Mouse (Mus musculus) limb, embryonic 12.5 days (tissue): Measurements from ENCODE around the gene Pxylp1. TPM values are rescaled to one million over a fixed set of nuclear protein-coding genes. Genes with fewer than 3 reads are reported as not detected.

Source experiments
- ATAC-seq: fragments of 200-750 bp; cut with Nextera tagmentation; 2 replicates; pipeline ENCODE4 v1.8.0; 2017; ENCODE audit warnings: low read depth, moderate TSS enrichment; ENCODE audit not compliant: insufficient number of reproducible peaks, insufficient read depth, low FRiP score, low TSS enrichment
- H3K27ac ChIP-seq: fragments of 300-500 bp; sonication (generic); 2 replicates; pipeline ENCODE4 v1.5.1; 2016; ENCODE audit warnings: mild to moderate bottlenecking, moderate library complexity
- H3K27me3 ChIP-seq: fragments of 300-500 bp; sonication (generic); 2 replicates; pipeline ENCODE4 v1.6.1; 2016; ENCODE audit warnings: mild to moderate bottlenecking, moderate library complexity
- H3K36me3 ChIP-seq: fragments of 300-500 bp; sonication (generic); 2 replicates; pipeline ENCODE4 v1.6.1; 2016; ENCODE audit warnings: mild to moderate bottlenecking, moderate library complexity
- H3K4me1 ChIP-seq: fragments of 300-500 bp; sonication (generic); replicated peaks from 2 replicates; pipeline ENCODE4 v1.6.1; 2016
- H3K4me2 ChIP-seq: fragments of 300-500 bp; sonication (generic); 2 replicates; pipeline ENCODE4 v1.6.1; 2016; ENCODE audit warnings: mild to moderate bottlenecking, moderate library complexity
- H3K4me3 ChIP-seq: fragments of 300-500 bp; sonication (generic); replicated peaks from 2 replicates; pipeline ENCODE4 v1.5.1; 2016; ENCODE audit warnings: mild to moderate bottlenecking
- H3K9ac ChIP-seq: fragments of 300-500 bp; sonication (generic); replicated peaks from 2 replicates; pipeline ENCODE4 v1.6.1; 2016; ENCODE audit warnings: mild to moderate bottlenecking, moderate library complexity
- H3K9me3 ChIP-seq: fragments of 300-500 bp; sonication (generic); 2 replicates; pipeline ENCODE4 v1.6.1; 2016; ENCODE audit warnings: mild to moderate bottlenecking, moderate library complexity
- WGBS: fragments of 180-500 bp; shearing (Covaris S2); methylation state at CpG from one replicate; pipeline ENCODE4 v1.1.7; 2016; 5-methylcytosine and 5-hydroxymethylcytosine counted together
- polyA plus RNA-seq: library from polyadenylated mRNA; unstranded; fragments of >200 nt; fragmentation: Nextera tagmentation; extraction: Ambion mirVana; gene quantifications from 2 replicates; pipeline ENCODE4 v1.2.1, GENCODE M21; 2016

The Pxylp1 gene
- polyA plus RNA-seq, 1 experiment from 2014 or later, result 21.4 TPM

DNA sequence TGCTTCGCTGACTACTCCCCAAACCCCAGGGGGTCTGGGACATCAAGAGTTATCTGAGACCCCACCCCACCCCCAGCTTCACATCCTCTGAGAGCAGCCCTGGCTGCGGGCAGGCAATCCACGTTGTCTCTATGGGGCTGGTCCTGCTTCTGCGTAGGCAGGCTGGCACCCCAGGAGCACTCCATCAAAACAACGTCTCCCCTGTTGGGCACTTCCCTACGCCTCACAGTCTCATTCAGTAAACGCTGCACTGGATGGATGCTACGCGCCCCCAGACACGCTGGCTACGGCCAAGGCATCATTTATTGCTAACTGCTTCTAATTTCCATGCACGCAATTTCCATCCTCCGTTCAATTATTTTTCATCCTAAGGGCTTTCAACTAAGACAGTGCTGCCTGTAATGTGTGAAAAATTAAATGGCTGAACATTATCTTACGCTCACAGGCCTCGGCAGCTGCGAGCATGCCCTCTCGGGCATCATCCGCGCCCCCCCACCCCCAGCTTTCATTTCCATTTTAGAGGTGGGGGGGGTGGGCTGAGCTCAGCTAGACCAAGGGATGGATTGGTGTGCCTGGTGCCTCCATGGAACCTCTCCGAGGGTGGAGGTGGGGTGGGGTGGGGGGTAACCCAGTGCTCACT is 54.6 kb downstream of the Pxylp1 start:
- WGBS, result 51% methylated on average over 20 of the region's 20 CpGs
- Histone ChIP-seq H3K4me1 (peaks cover 40% of the 10 kb centered on the region), H3K9me3 (0 out of 2 replicates have a peak, but pooled peaks cover 12% of the 10 kb centered on the region), H3K9ac (no peak overlapping the region), H3K36me3 (0 out of 2 replicates have a peak, but pooled peaks cover 4% of the 10 kb centered on the region), H3K4me3 (no peak overlapping the region), H3K27me3 (no peaks in the 10 kb centered on the region; the same call in 1 of the 2 replicates), H3K4me2 (no peak overlapping the region), H3K27ac (no peak overlapping the region)
- no peak for ATAC-seq

DNA sequence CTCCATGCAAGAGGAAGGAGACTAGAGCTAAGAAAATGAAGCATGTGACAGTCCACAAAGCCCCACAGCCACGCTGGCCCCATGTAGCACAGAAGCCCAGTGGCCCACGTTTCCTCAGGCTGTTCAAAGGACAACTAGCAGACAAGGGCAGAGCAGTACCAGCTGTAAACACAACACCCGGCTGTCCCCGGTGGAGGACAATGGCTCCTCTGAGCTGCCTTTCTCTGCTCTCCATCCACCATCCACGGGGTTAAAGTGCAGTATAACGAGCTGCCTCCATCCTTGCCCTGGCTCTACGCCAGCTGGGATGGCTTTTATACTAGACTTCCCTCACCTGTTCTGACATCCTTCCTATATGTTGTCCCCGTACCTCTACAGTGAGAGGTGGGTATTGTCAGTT is 55.5 kb downstream of the Pxylp1 start:
- ATAC-seq, result no peak
- 39% methylated on average over 8 of the region's 8 CpGs for WGBS

GRCm38 (mm10) chr9:96835374-96835921 is 57.0 kb downstream of the Pxylp1 start:
- Histone ChIP-seq H3K4me2 (no peak overlapping the region), H3K36me3 (0 out of 2 replicates have a peak, but pooled peaks cover 4% of the 10 kb centered on the region), H3K27ac (no peak overlapping the region), H3K9me3 (no peaks in the 10 kb centered on the region), H3K27me3 (no peaks in the 10 kb centered on the region; the same call in 1 of the 2 replicates), H3K4me1 (peaks cover 53% of the 10 kb centered on the region), H3K4me3 (no peak overlapping the region), H3K9ac (no peak overlapping the region)
- ATAC-seq, result no peak
- WGBS, result 67% methylated on average over 6 of the region's 6 CpGs

More for the DNA sequence above, 55.5 kb downstream of the Pxylp1 start:
- no peak overlapping the region for H3K4me2 ChIP-seq
- H3K4me3 ChIP-seq, result no peak overlapping the region
- H3K27me3 ChIP-seq, result no peaks in the 10 kb centered on the region; the same call in 1 of the 2 replicates
- no peak overlapping the region; the same call in 1 of the 2 replicates for H3K9ac ChIP-seq
- H3K4me1 ChIP-seq, result peaks cover 49% of the 10 kb centered on the region
- H3K36me3 ChIP-seq, result 0 out of 2 replicates have a peak, but pooled peaks cover 4% of the 10 kb centered on the region
- no peak overlapping the region for H3K27ac ChIP-seq
- H3K9me3 ChIP-seq, result 0 out of 2 replicates have a peak, but pooled peaks cover 7% of the 10 kb centered on the region

DNA sequence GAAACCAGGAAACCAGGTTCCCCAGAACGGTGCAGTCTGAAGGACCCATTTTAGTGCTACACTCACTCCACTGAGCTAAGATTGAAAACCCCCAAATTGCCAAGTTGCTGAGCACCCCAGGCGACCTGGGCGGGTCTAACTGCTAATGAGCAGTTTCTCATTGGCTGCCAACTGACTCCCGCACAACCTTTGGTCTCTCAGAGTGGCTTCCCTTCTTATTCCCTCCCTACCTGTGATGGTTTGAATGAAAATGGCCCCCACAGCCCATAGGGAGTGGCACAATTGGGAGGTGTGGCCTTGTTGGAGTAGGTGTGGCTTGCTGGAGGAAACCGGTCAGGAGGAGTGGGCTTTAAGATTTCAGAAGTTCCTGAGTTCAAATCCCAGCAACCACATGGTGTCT is 58.9 kb downstream of the Pxylp1 start:
- 70% methylated on average over 5 of the region's 5 CpGs for WGBS
- Histone ChIP-seq H3K27me3 (no peaks in the 10 kb centered on the region; the same call in 1 of the 2 replicates), H3K4me2 (no peak overlapping the region), H3K4me3 (no peak overlapping the region), H3K9me3 (no peaks in the 10 kb centered on the region; the same call in 1 of the 2 replicates), H3K4me1 (peaks cover 49% of the 10 kb centered on the region), H3K36me3 (peaks cover 8% of the 10 kb centered on the region; the same call in 1 of the 2 replicates), H3K9ac (no peak overlapping the region), H3K27ac (0 out of 2 replicates have a peak overlapping the region, but pooled peaks have one; percentile 29)
- peak; percentile 17; the same call in 1 of the 2 replicates for ATAC-seq

GRCm38 (mm10) chr9:96832516-96832915 is 60.0 kb downstream of the Pxylp1 start:
- Histone ChIP-seq H3K4me2 (no peak overlapping the region), H3K27ac (peak overlapping the region; percentile 29; the same call in 1 of the 2 replicates), H3K27me3 (no peaks in the 10 kb centered on the region), H3K4me1 (peaks cover 41% of the 10 kb centered on the region), H3K9me3 (no peaks in the 10 kb centered on the region; the same call in 1 of the 2 replicates), H3K4me3 (no peak overlapping the region), H3K36me3 (peaks cover 12% of the 10 kb centered on the region; the same call in 1 of the 2 replicates), H3K9ac (no peak overlapping the region)
- no peak for ATAC-seq
- WGBS, result 70% methylated on average over 4 of the region's 4 CpGs

DNA sequence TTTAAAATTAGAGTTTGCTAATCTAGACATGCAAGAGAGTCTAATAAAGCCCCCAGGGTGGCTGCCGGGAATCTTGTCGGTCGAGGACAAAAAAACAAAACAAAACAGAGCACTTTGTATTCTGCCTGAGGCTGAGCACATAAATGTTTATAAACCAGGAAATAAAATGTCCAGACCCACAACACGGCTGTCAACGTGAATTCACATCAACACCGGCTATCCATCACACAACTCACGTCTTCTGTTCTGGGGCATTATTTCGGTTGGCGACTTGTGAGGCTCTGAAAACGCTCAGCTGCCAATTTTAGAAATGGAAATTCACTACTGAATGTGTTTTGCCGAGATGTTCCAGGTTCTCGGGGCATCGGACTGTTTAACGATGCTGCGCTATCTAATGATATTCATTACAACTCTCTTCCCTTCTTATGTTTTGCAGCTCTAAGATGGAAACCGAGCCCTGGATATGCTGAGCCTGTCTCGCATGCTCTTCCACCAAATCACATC is 61.6 kb downstream of the Pxylp1 start:
- no peaks in the 10 kb centered on the region; the same call in 1 of the 2 replicates for H3K9me3 ChIP-seq
- no peak overlapping the region for H3K27ac ChIP-seq
- H3K4me3 ChIP-seq, result no peak overlapping the region
- no peak overlapping the region for H3K4me2 ChIP-seq
- H3K4me1 ChIP-seq, result peaks cover 30% of the 10 kb centered on the region
- no peak for ATAC-seq
- H3K9ac ChIP-seq, result no peak overlapping the region
- H3K27me3 ChIP-seq, result no peaks in the 10 kb centered on the region
- peaks cover 12% of the 10 kb centered on the region for H3K36me3 ChIP-seq
- WGBS, result 63% methylated on average over 17 of the region's 17 CpGs

DNA sequence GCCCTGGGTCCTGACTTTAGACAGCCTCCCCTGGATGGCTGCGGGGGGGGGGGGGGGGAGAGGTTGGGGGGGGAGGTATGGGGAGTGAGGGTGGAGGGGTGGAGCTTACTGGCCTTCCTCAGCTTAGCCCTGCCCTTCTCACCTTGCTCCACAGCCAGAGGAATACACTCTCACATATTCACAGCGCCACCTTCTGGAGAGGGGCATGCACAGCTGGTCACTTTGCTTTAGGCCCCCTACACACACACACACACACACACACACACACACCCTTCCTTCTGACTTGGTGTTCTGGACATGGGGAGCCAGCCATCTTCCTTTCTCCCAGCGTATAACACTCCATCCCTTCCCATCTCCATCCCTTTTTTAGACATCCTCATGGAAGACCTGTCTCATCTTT is 62.8 kb downstream of the Pxylp1 start:
- Histone ChIP-seq H3K4me1 (peaks cover 24% of the 10 kb centered on the region), H3K27ac (no peak overlapping the region), H3K4me2 (no peak overlapping the region), H3K36me3 (peaks cover 24% of the 10 kb centered on the region), H3K27me3 (no peaks in the 10 kb centered on the region), H3K9ac (no peak overlapping the region), H3K4me3 (no peak overlapping the region), H3K9me3 (no peaks in the 10 kb centered on the region; the same call in 1 of the 2 replicates)
- no peak for ATAC-seq
- WGBS, result 86% methylated on average over 2 of the region's 3 CpGs

DNA sequence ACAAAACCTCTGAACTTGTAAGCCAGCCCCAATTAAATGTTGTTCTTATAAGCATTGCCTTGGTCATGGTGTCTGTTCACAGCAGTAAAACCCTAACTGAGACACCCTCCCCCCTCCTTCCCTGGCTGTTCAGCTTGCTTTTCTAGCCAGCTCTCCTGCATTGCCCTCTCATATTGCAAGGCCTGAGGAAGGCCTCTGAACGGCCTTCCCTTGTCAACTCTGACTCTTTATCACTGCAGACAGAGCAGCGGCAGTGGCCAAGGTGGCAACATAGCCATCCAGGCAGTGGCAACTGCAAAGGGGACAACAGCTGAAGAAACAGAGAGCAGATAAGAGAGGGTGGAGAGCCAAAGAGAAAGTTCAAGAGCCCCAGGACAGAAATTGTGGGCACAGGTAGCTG is 64.4 kb downstream of the Pxylp1 start:
- Histone ChIP-seq H3K36me3 (peaks cover 29% of the 10 kb centered on the region), H3K27ac (no peak overlapping the region), H3K27me3 (no peaks in the 10 kb centered on the region), H3K9me3 (no peaks in the 10 kb centered on the region; the same call in 1 of the 2 replicates), H3K4me1 (peaks cover 20% of the 10 kb centered on the region), H3K4me3 (no peak overlapping the region), H3K4me2 (no peak overlapping the region), H3K9ac (no peak overlapping the region)
- ATAC-seq, result no peak
- 54% methylated on average over 2 of the region's 2 CpGs for WGBS

GRCm38 (mm10) chr9:96827002-96827785 is 65.3 kb downstream of the Pxylp1 start:
- H3K27ac ChIP-seq, result no peak overlapping the region
- WGBS, result 70% methylated on average over 12 of the region's 12 CpGs
- no peaks in the 10 kb centered on the region; the same call in 1 of the 2 replicates for H3K9me3 ChIP-seq
- H3K27me3 ChIP-seq, result no peaks in the 10 kb centered on the region
- no peak for ATAC-seq
- H3K36me3 ChIP-seq, result peaks cover 29% of the 10 kb centered on the region
- no peak overlapping the region for H3K4me3 ChIP-seq
- no peak overlapping the region for H3K4me2 ChIP-seq
- H3K9ac ChIP-seq, result no peak overlapping the region
- peaks cover 12% of the 10 kb centered on the region for H3K4me1 ChIP-seq

- WGBS, result 94% methylated on average over 18 of the region's 18 CpGs
- Histone ChIP-seq H3K4me1 (peaks cover 6% of the 10 kb centered on the region; the same call in 1 of the 2 replicates), H3K27me3 (no peaks in the 10 kb centered on the region), H3K9ac (no peak overlapping the region), H3K4me2 (no peak overlapping the region), H3K9me3 (no peaks in the 10 kb centered on the region; the same call in 1 of the 2 replicates), H3K4me3 (no peak overlapping the region), H3K27ac (no peak overlapping the region), H3K36me3 (peaks cover 29% of the 10 kb centered on the region)
- ATAC-seq, result no peak
Observed at GRCm38 (mm10) chr9:96824857-96825256, 67.6 kb downstream of the Pxylp1 start.

GRCm38 (mm10) chr9:96824026-96824425 is 68.4 kb downstream of the Pxylp1 start:
- Histone ChIP-seq H3K27me3 (no peaks in the 10 kb centered on the region), H3K27ac (no peak overlapping the region), H3K9me3 (no peaks in the 10 kb centered on the region), H3K36me3 (peaks cover 26% of the 10 kb centered on the region), H3K4me2 (no peak overlapping the region), H3K4me1 (peaks cover 6% of the 10 kb centered on the region; the same call in 1 of the 2 replicates), H3K9ac (no peak overlapping the region), H3K4me3 (no peak overlapping the region)
- no peak for ATAC-seq
- WGBS, result 77% methylated on average over 12 of the region's 12 CpGs
